Mouse (Mus musculus) heart, adult 2 months (tissue): ENCODE measurements around the gene Adora1. TPM values are rescaled to one million over a fixed set of nuclear protein-coding genes. Genes with fewer than 3 reads are reported as not detected.
A peak's percentile ranks its signal among the peaks of the same experiment; 100 is the strongest.

Experiments used
- DNase-seq, 2 experiments: peaks; one replicate each; pipeline ENCODE4 v3.0.0; 2021
- H3K27ac ChIP-seq: fragments of 200-600 bp; 2 replicates; pipeline ENCODE4 v1.8.1; 2022
- H3K27me3 ChIP-seq: fragments of 200-500 bp; 2 replicates; pipeline ENCODE4 v1.6.1; 2012; ENCODE audit warnings: mild to moderate bottlenecking, low read length, inconsistent platforms, mixed read lengths; ENCODE audit not compliant: control insufficient read depth, insufficient read depth
- H3K36me3 ChIP-seq: fragments of 200-500 bp; 2 replicates; pipeline ENCODE4 v1.6.1; 2012; ENCODE audit warnings: low read length, inconsistent platforms; ENCODE audit not compliant: control insufficient read depth, insufficient read depth
- H3K4me1 ChIP-seq: fragments of 200-500 bp; 2 replicates; pipeline ENCODE4 v1.6.1; 2011; ENCODE audit warnings: low read length; ENCODE audit not compliant: control insufficient read depth, insufficient read depth
- H3K4me3 ChIP-seq: fragments of 200-600 bp; 2 replicates; pipeline ENCODE4 v1.8.1; 2022
- H3K79me2 ChIP-seq: fragments of 200-500 bp; replicated peaks from 2 replicates; pipeline ENCODE4 v1.6.1; 2012; ENCODE audit warnings: mild to moderate bottlenecking, inconsistent platforms, low read length, moderate library complexity, mixed read lengths; ENCODE audit not compliant: control insufficient read depth, insufficient read depth
- H3K9ac ChIP-seq: fragments of 200-500 bp; 2 replicates; pipeline ENCODE4 v1.6.1; 2012; ENCODE audit warnings: low read depth, mild to moderate bottlenecking, control low read depth, inconsistent platforms, low read length, mixed read lengths
- CTCF ChIP-seq: fragments of 200-600 bp; IDR thresholded peaks from 2 replicates; pipeline ENCODE4 v1.8.1; 2022; ENCODE audit warnings: antibody characterized with exemption, mild to moderate bottlenecking, moderate library complexity
- EP300 ChIP-seq: fragments of 200-500 bp; IDR thresholded peaks from 2 replicates; pipeline ENCODE4 v1.6.1; 2011; ENCODE audit warnings: low read depth, low read length, control low read depth; ENCODE audit not compliant: insufficient read depth
- POLR2A ChIP-seq: fragments of 200-500 bp; IDR thresholded peaks from 2 replicates; pipeline ENCODE4 v1.6.1; 2011; ENCODE audit warnings: mild to moderate bottlenecking, low read depth, low read length, control low read depth; ENCODE audit not compliant: insufficient read depth
- WGBS: fragments of 180-500 bp; shearing (Covaris S2); methylation state at CpG from one replicate; pipeline ENCODE4 v1.1.7; 2018; 5-methylcytosine and 5-hydroxymethylcytosine counted together
- intact Hi-C: fragments of 180-260 bp; cut with DNase I; formaldehyde crosslinking; loops from one replicate; pipeline ENCODE4 v1.15.1; 2025
- polyA plus RNA-seq: library from polyadenylated mRNA; depleted of rRNA; stranded (reverse); fragments of >200 nt; gene quantifications from 2 replicates; pipeline ENCODE4 v1.2.3, GENCODE M21; 2012
- total RNA-seq, 2 experiments: library from RNA; stranded (reverse); gene quantifications; 2 replicates each; pipeline ENCODE4 v1.2.3; 2021

Adora1 gene
- total and polyA plus RNA-seq, 3 experiments = 9.6 to 19.4 (median 15.0) TPM

GRCm38 (mm10) chr1:134231270-134231669 lies 4.0 kb downstream of the Adora1 start:
- Histone ChIP-seq H3K4me1 (peaks cover 12% of the 10 kb centered on the region), H3K27ac (peak overlapping the region; percentile 73), H3K9ac (no peak overlapping the region), H3K79me2 (no peaks in the 10 kb centered on the region), H3K27me3 (no peaks in the 10 kb centered on the region; the same call in 1 of the 2 replicates), H3K36me3 (no peaks in the 10 kb centered on the region), H3K4me3 (no peak overlapping the region)
- TF ChIP-seq CTCF = no peak
- TF ChIP-seq EP300 = peak; percentile 74; the same call in 1 of the 2 replicates
- DNase-seq = peak; percentile 35 to 65
- intact Hi-C loops = loop anchor here (10.0 kb wide), 1 partner anchor 176 kb away; no protein-coding TSS in a partner anchor
- 69% methylated on average over 3 of the region's 3 CpGs for WGBS

GRCm38 (mm10) chr1:134230638-134231228 lies 4.5 kb downstream of the Adora1 start:
- no peaks in the 10 kb centered on the region for H3K79me2 ChIP-seq
- peak in 1 of 2 experiments; percentile 29 for DNase-seq
- no peak overlapping the region for H3K4me3 ChIP-seq
- 65% methylated on average over 10 of the region's 10 CpGs for WGBS
- H3K27ac ChIP-seq = peak overlapping the region; percentile 38
- TF ChIP-seq EP300 (no peak), CTCF (no peak), POLR2A (no peak)
- H3K4me1 ChIP-seq = peaks cover 10% of the 10 kb centered on the region
- H3K27me3 ChIP-seq = no peaks in the 10 kb centered on the region; the same call in 1 of the 2 replicates
- intact Hi-C loops = loop anchor here (10.0 kb wide), 1 partner anchor 176 kb away; no protein-coding TSS in a partner anchor
- H3K9ac ChIP-seq = no peak overlapping the region
- no peaks in the 10 kb centered on the region for H3K36me3 ChIP-seq

- peak in 1 of 2 experiments; percentile 35 for DNase-seq
- peaks cover 8% of the 10 kb centered on the region for H3K4me1 ChIP-seq
- H3K27me3 ChIP-seq = no peaks in the 10 kb centered on the region; the same call in 1 of the 2 replicates
- TF ChIP-seq POLR2A (no peak), CTCF (no peak), EP300 (no peak)
- intact Hi-C loops = loop anchor here (10.0 kb wide), 1 partner anchor 175 kb away; no protein-coding TSS in a partner anchor
- H3K79me2 ChIP-seq = no peaks in the 10 kb centered on the region
- WGBS = 57% methylated on average over 5 of the region's 5 CpGs
- peak overlapping the region; percentile 38 for H3K27ac ChIP-seq
- no peak overlapping the region for H3K9ac ChIP-seq
- H3K4me3 ChIP-seq = no peak overlapping the region
- no peaks in the 10 kb centered on the region for H3K36me3 ChIP-seq
Observed at GRCm38 (mm10) chr1:134229806-134230575, 5.2 kb downstream of the Adora1 start.

- Histone ChIP-seq H3K36me3 (no peaks in the 10 kb centered on the region), H3K4me3 (no peak overlapping the region), H3K4me1 (peaks cover 11% of the 10 kb centered on the region), H3K79me2 (no peaks in the 10 kb centered on the region), H3K27me3 (no peaks in the 10 kb centered on the region), H3K9ac (no peak overlapping the region), H3K27ac (no peak overlapping the region)
- no peak for TF ChIP-seq EP300
- TF ChIP-seq POLR2A = no peak
- no peak for TF ChIP-seq CTCF
- no peak for DNase-seq
- 71% methylated on average over 8 of the region's 8 CpGs for WGBS
- intact Hi-C loops = no loop called here
Observed at GRCm38 (mm10) chr1:134226739-134227138, 8.5 kb downstream of the Adora1 start.

- Histone ChIP-seq H3K9ac (no peak overlapping the region), H3K4me3 (no peak overlapping the region), H3K27ac (no peak overlapping the region), H3K79me2 (no peaks in the 10 kb centered on the region), H3K27me3 (no peaks in the 10 kb centered on the region), H3K36me3 (no peaks in the 10 kb centered on the region), H3K4me1 (peaks cover 8% of the 10 kb centered on the region)
- TF ChIP-seq POLR2A (no peak), EP300 (no peak), CTCF (no peak)
- intact Hi-C loops = no loop called here
- WGBS = 94% methylated on average over 5 of the region's 5 CpGs
- DNase-seq = no peak
Observed at GRCm38 (mm10) chr1:134225375-134225774, 9.9 kb downstream of the Adora1 start.
